In the genomic region with DNA sequence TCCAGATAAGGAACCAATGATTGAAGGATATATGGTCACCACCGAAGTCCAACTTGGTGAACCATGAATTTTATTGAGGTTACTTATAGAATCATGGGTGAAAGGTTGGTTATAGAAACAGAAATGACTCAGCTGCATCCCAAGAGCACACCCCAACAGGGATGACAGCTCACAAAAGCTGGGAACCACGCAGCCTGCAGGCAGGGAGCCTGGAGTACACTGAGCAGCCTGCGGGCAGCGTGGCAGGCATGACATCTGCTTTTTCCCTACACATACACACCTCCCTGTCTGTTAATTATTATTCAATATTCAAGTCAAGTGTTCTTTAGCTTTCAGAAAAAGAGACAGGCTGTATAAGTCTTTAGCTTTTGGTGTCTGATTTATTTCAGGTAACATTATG, we compare ENCODE assay signal across 13 mouse cellular contexts.
"Had no signal": no experiment of that assay in that cellular context is flagged by ENCODE, and none has a peak within 500 bp of the region (broad histone marks: within the 10 kb centered on the region; RNA-seq: fewer than 3 reads in every experiment).

No protein-coding gene starts in this region.

- ATAC-seq: midbrain, embryonic 15.5 days had no signal

- H3K36me3 ChIP-seq: midbrain, embryonic 10.5 days; midbrain, embryonic 13.5 days; midbrain, embryonic 15.5 days; neural tube, embryonic 12.5 days had no signal

- H3K9me3 ChIP-seq: midbrain, embryonic 15.5 days; neural tube, embryonic 12.5 days had no signal

- H3K9ac ChIP-seq: lung, embryonic 14.5 days; midbrain, embryonic 13.5 days; midbrain, embryonic 15.5 days; neural tube, embryonic 12.5 days had no signal

- H3K27ac ChIP-seq: midbrain, embryonic 10.5 days; midbrain, embryonic 13.5 days; midbrain, embryonic 15.5 days; neural tube, embryonic 12.5 days had no signal

- H3K27me3 ChIP-seq: midbrain, embryonic 15.5 days; neural tube, embryonic 12.5 days had no signal

- H3K4me2 ChIP-seq: lung, embryonic 14.5 days; midbrain, embryonic 13.5 days; midbrain, embryonic 15.5 days; neural tube, embryonic 12.5 days had no signal

- H3K4me1 ChIP-seq: midbrain, embryonic 15.5 days; neural tube, embryonic 12.5 days had no signal

- H3K4me3 ChIP-seq: midbrain, embryonic 10.5 days; midbrain, embryonic 13.5 days; midbrain, embryonic 15.5 days; neural tube, embryonic 12.5 days had no signal

- DNase-seq: lung, adult 18-20 months; lung, embryonic 14.5 days; lung, postnatal 10 days; lung, postnatal 4 days; right cerebral cortex, postnatal 14 days; spleen, adult 18-20 months; thymus, adult 2 months; thymus, postnatal 25 days; thymus, postnatal 4 days had no signal
